Mouse (Mus musculus) heart, embryonic 13.5 days (tissue): ENCODE measurements around the gene Gm5431. TPM values are rescaled to one million over a fixed set of nuclear protein-coding genes. Genes with fewer than 3 reads are reported as not detected.
A peak's percentile ranks its signal among the peaks of the same experiment; 100 is the strongest.
"Not testable (repeated sequence)": the region's sequence is repeated elsewhere in the genome, so short reads cannot be mapped to it uniquely, and the experiment has no call there.

Source experiments
- ATAC-seq: fragments of 200-750 bp; cut with Nextera tagmentation; 2 replicates; pipeline ENCODE4 v1.8.0; 2017; ENCODE audit warnings: moderate TSS enrichment; ENCODE audit not compliant: insufficient number of reproducible peaks, low FRiP score, low TSS enrichment; ENCODE audit errors: extremely low read depth
- H3K27ac ChIP-seq: fragments of 300-500 bp; sonication (generic); replicated peaks from 2 replicates; pipeline ENCODE4 v1.5.1; 2015; ENCODE audit warnings: moderate library complexity, mild to moderate bottlenecking, inconsistent platforms
- H3K27me3 ChIP-seq: fragments of 300-500 bp; sonication (generic); replicated peaks from 2 replicates; pipeline ENCODE4 v1.6.1; 2015; ENCODE audit warnings: mild to moderate bottlenecking, inconsistent platforms
- H3K36me3 ChIP-seq: fragments of 300-500 bp; sonication (generic); 2 replicates; pipeline ENCODE4 v1.6.1; 2015; ENCODE audit warnings: mild to moderate bottlenecking, inconsistent platforms
- H3K4me1 ChIP-seq: fragments of 300-500 bp; sonication (generic); 2 replicates; pipeline ENCODE4 v1.6.1; 2015; ENCODE audit warnings: inconsistent platforms
- H3K4me2 ChIP-seq: fragments of 300-500 bp; sonication (generic); 2 replicates; pipeline ENCODE4 v1.6.1; 2015; ENCODE audit warnings: inconsistent platforms, mild to moderate bottlenecking, moderate library complexity
- H3K4me3 ChIP-seq: fragments of 300-500 bp; sonication (generic); 2 replicates; pipeline ENCODE4 v1.5.1; 2015; ENCODE audit warnings: moderate library complexity, mild to moderate bottlenecking, inconsistent platforms
- H3K9ac ChIP-seq: fragments of 300-500 bp; sonication (generic); 2 replicates; pipeline ENCODE4 v1.6.1; 2015; ENCODE audit warnings: inconsistent platforms, mild to moderate bottlenecking, moderate library complexity
- H3K9me3 ChIP-seq: fragments of 300-500 bp; sonication (generic); 2 replicates; pipeline ENCODE4 v1.6.1; 2016; ENCODE audit warnings: inconsistent platforms
- WGBS: fragments of 180-500 bp; shearing (Covaris S2); methylation state at CpG from one replicate; pipeline ENCODE4 v1.1.7; 2015; ENCODE audit warnings: mixed read lengths; 5-methylcytosine and 5-hydroxymethylcytosine counted together
- polyA plus RNA-seq: library from polyadenylated mRNA; unstranded; fragments of >200 nt; fragmentation: Nextera tagmentation; extraction: Ambion mirVana; gene quantifications from 2 replicates; pipeline ENCODE4 v1.2.1, GENCODE M21; 2015

The Gm5431 gene
- polyA plus RNA-seq, 1 experiment from 2014 or later = 0.17 TPM

GRCm38 (mm10) chr11:48846881-48847280, 55.1 kb downstream of the Gm5431 start:
- no peak overlapping the region for H3K27ac ChIP-seq
- H3K9ac ChIP-seq = no peak overlapping the region
- H3K4me2 ChIP-seq = no peak overlapping the region
- 51% methylated on average over 5 of the region's 5 CpGs for WGBS
- H3K9me3 ChIP-seq = no peaks in the 10 kb centered on the region
- H3K36me3 ChIP-seq = no peaks in the 10 kb centered on the region
- H3K4me1 ChIP-seq = 0 out of 2 replicates have a peak, but pooled peaks cover 4% of the 10 kb centered on the region
- H3K27me3 ChIP-seq = peaks cover 53% of the 10 kb centered on the region
- H3K4me3 ChIP-seq = no peak overlapping the region
- no peak for ATAC-seq

GRCm38 (mm10) chr11:48846362-48846761, 55.7 kb downstream of the Gm5431 start:
- not testable (repeated sequence) for H3K4me2 ChIP-seq, H3K9ac ChIP-seq, H3K27ac ChIP-seq, H3K4me1 ChIP-seq, H3K36me3 ChIP-seq, H3K4me3 ChIP-seq, ATAC-seq, H3K9me3 ChIP-seq
- WGBS = 74% methylated on average over 2 of the region's 2 CpGs
- peaks cover 53% of the 10 kb centered on the region for H3K27me3 ChIP-seq

- peaks cover 49% of the 10 kb centered on the region for H3K27me3 ChIP-seq
- H3K9me3 ChIP-seq = no peaks in the 10 kb centered on the region
- no peak overlapping the region for H3K9ac ChIP-seq
- no peaks in the 10 kb centered on the region for H3K36me3 ChIP-seq
- H3K4me1 ChIP-seq = 0 out of 2 replicates have a peak, but pooled peaks cover 4% of the 10 kb centered on the region
- H3K27ac ChIP-seq = no peak overlapping the region
- H3K4me2 ChIP-seq = no peak overlapping the region
- no peak overlapping the region for H3K4me3 ChIP-seq
- WGBS = 24% methylated on average over 13 of the region's 13 CpGs
- no peak for ATAC-seq
These were observed 56.7 kb downstream of the Gm5431 start for GRCm38 (mm10) chr11:48845244-48845815.

- H3K27ac ChIP-seq = no peak overlapping the region
- 60% methylated on average over 6 of the region's 6 CpGs for WGBS
- H3K4me3 ChIP-seq = no peak overlapping the region
These were observed 57.7 kb downstream of the Gm5431 start for GRCm38 (mm10) chr11:48844309-48844708.

GRCm38 (mm10) chr11:48843202-48843601, 58.8 kb downstream of the Gm5431 start:
- H3K36me3 ChIP-seq = no peaks in the 10 kb centered on the region
- H3K27ac ChIP-seq = no peak overlapping the region
- H3K9ac ChIP-seq = no peak overlapping the region
- no peak overlapping the region for H3K4me3 ChIP-seq
- peaks cover 7% of the 10 kb centered on the region for H3K4me1 ChIP-seq
- 73% methylated on average over 11 of the region's 11 CpGs for WGBS
- peaks cover 37% of the 10 kb centered on the region for H3K27me3 ChIP-seq
- no peaks in the 10 kb centered on the region for H3K9me3 ChIP-seq
- no peak overlapping the region for H3K4me2 ChIP-seq
- ATAC-seq = no peak

More at GRCm38 (mm10) chr11:48844309-48844708, 57.7 kb downstream of the Gm5431 start:
- ATAC-seq = no peak
- no peak overlapping the region for H3K9ac ChIP-seq
- H3K4me1 ChIP-seq = no peaks in the 10 kb centered on the region
- peaks cover 45% of the 10 kb centered on the region for H3K27me3 ChIP-seq
- no peaks in the 10 kb centered on the region for H3K36me3 ChIP-seq
- no peaks in the 10 kb centered on the region for H3K9me3 ChIP-seq
- no peak overlapping the region for H3K4me2 ChIP-seq

GRCm38 (mm10) chr11:48842378-48842792, 59.6 kb downstream of the Gm5431 start:
- Histone ChIP-seq H3K27me3 (peaks cover 34% of the 10 kb centered on the region), H3K27ac (no peak overlapping the region), H3K4me3 (no peak overlapping the region), H3K4me1 (peaks cover 9% of the 10 kb centered on the region), H3K9ac (no peak overlapping the region), H3K36me3 (no peaks in the 10 kb centered on the region), H3K4me2 (no peak overlapping the region), H3K9me3 (no peaks in the 10 kb centered on the region)
- 72% methylated on average over 4 of the region's 4 CpGs for WGBS
- no peak for ATAC-seq

- peaks cover 44% of the 10 kb centered on the region for H3K27me3 ChIP-seq
- no peak overlapping the region for H3K4me3 ChIP-seq
- no peaks in the 10 kb centered on the region for H3K9me3 ChIP-seq
- no peak for ATAC-seq
- H3K9ac ChIP-seq = no peak overlapping the region
- 77% methylated on average over 5 of the region's 5 CpGs for WGBS
- no peaks in the 10 kb centered on the region for H3K36me3 ChIP-seq
- peaks cover 15% of the 10 kb centered on the region for H3K4me1 ChIP-seq
- no peak overlapping the region for H3K4me2 ChIP-seq
- H3K27ac ChIP-seq = no peak overlapping the region
These were observed 60.8 kb downstream of the Gm5431 start for GRCm38 (mm10) chr11:48841213-48841612.

- no peak overlapping the region for H3K9ac ChIP-seq
- H3K27ac ChIP-seq = no peak overlapping the region
- no peak overlapping the region for H3K4me2 ChIP-seq
- H3K4me1 ChIP-seq = peaks cover 15% of the 10 kb centered on the region
- H3K4me3 ChIP-seq = no peak overlapping the region
- no peak for ATAC-seq
- H3K27me3 ChIP-seq = peaks cover 48% of the 10 kb centered on the region
- no peaks in the 10 kb centered on the region for H3K36me3 ChIP-seq
- no peaks in the 10 kb centered on the region for H3K9me3 ChIP-seq
These were observed 61.2 kb downstream of the Gm5431 start for GRCm38 (mm10) chr11:48840805-48841204.

GRCm38 (mm10) chr11:48838879-48839680, 62.9 kb downstream of the Gm5431 start:
- Histone ChIP-seq H3K27ac (no peak overlapping the region), H3K4me3 (no peak overlapping the region), H3K36me3 (no peaks in the 10 kb centered on the region), H3K27me3 (peaks cover 35% of the 10 kb centered on the region), H3K9ac (no peak overlapping the region), H3K9me3 (no peaks in the 10 kb centered on the region), H3K4me1 (peaks cover 19% of the 10 kb centered on the region), H3K4me2 (peak overlapping the region; percentile 92)
- WGBS = 72% methylated on average over 10 of the region's 10 CpGs
- ATAC-seq = no peak

- 2% methylated on average over 16 of the region's 16 CpGs for WGBS
- ATAC-seq = 0 out of 2 replicates have a peak, but pooled peaks have one; percentile 16
- Histone ChIP-seq H3K36me3 (no peaks in the 10 kb centered on the region), H3K4me1 (peaks cover 19% of the 10 kb centered on the region), H3K27me3 (peaks cover 35% of the 10 kb centered on the region), H3K27ac (peak overlapping the region; percentile 42), H3K9ac (peak overlapping the region; percentile 88), H3K4me3 (peak overlapping the region; percentile 89), H3K4me2 (peak overlapping the region; percentile 92), H3K9me3 (no peaks in the 10 kb centered on the region)
These were observed 63.7 kb downstream of the Gm5431 start for GRCm38 (mm10) chr11:48838181-48838797.
